Mouse (Mus musculus) liver, adult (tissue): ENCODE results near the gene Rtl3.

Experiments
- GATA4 ChIP-seq: IDR thresholded peaks from 2 replicates; pipeline ENCODE4 v1.6.1; 2014; ENCODE audit warnings: mild to moderate bottlenecking, low read length; ENCODE audit not compliant: insufficient replicate concordance

Gene Rtl3

GRCm38 (mm10) chrX:106840409-106840808 is at the start of gene Rtl3:
TSS of gene Rtl3 (minus strand) at chrX:106840644.
- no peak for TF ChIP-seq GATA4

GRCm38 (mm10) chrX:106872315-106872714 is 31.9 kb upstream of the Rtl3 start:
- no peak for TF ChIP-seq GATA4

DNA sequence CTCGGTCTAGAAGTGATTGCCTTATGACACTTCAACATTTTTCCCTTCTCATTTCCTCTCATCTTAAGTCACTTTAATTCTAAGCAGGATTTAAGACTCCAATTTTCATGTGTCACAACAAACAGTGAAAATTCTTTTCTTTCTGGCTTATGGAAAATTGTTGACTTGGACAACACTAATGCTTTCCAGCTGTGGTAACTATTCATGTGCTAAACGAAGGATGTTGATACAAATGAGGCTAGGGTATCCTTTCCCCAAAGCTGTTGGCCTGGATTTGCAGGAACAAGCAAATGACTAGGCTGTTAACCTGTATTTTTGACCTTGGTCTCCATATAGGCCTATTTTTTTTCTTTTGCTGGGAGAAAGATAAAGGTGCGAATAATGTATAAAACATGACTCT is 31.4 kb upstream of the Rtl3 start:
- TF ChIP-seq GATA4, result no peak

GRCm38 (mm10) chrX:106871426-106871825 is 31.0 kb upstream of the Rtl3 start:
- TF ChIP-seq GATA4, result no peak

DNA sequence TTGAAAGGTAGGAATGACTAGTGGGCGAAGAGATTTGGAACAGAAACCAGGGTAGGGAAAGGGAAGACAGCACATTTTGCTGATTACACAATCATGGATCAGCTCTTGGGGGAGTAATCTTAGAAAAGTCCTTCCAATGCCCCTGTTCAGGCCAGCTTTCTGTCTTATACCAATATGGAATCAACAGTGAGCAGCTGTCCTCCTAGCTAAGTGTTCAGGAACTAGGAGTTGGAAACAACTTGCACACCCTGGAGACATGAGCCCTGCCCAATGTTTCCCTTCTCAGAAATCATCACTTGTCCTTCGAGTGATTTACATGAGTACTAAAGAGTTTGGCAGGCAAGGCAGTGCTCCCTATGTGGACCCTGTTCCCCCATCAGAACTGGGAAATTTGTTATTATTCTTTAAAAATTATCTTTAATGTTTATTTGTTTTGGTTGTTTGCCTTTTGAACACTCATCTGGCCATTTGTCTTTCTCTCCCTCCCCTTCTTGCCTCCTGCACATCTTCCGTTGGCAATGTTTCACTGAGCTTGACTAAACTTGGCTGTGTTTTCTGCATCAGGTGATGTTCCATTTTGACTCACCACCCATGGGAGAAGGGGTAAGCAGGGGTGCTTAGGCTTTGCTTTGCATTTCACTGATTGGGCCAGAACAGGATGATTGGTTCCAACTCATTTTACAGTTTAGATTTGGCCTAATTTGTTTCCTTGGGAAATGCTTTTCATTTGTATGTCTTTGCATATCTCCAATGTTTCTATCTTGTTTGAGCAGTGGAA is 13.3 kb upstream of the Rtl3 start:
- TF ChIP-seq GATA4, result no peak

- no peak for TF ChIP-seq GATA4
Measured at GRCm38 (mm10) chrX:106839591-106839990, 853 bp downstream of the Rtl3 start.

GRCm38 (mm10) chrX:106830494-106830893 is 9.9 kb downstream of the Rtl3 start:
- TF ChIP-seq GATA4, result no peak

DNA sequence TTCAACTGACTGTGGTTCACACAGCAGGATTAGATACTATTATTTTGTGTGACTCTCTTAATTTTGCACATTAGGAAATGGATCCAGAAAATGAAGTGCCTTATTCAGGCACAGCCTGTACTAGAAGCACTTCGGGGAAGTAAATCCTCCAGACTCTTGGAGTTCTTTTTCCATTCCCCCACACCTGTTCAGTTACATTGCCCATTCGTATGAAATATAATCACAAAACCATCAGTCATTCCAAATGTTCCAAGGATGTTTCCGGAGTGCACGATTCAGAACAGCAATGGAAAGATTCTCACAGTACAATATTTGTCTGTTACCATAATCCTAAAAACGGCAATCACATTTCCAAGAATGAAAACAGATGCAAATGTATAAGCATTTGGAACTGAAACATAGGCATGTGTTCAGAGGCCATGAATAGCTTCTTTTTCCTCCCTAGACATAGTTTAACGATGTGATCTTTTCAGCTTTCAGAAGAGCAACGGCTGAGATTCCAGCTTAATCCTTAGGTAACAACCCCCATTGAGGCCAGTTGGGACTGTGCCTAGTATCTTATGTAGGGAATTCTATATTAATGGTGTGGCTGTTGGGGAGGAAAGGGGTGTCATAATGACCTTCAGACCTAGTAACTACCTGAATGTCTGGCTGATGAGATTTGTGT is 30.8 kb downstream of the Rtl3 start:
- TF ChIP-seq GATA4, result no peak

- no peak for TF ChIP-seq GATA4
Measured at GRCm38 (mm10) chrX:106804387-106804786, 36.1 kb downstream of the Rtl3 start.

GRCm38 (mm10) chrX:106794686-106795085 is 45.8 kb downstream of the Rtl3 start:
- no peak for TF ChIP-seq GATA4
